Mouse (Mus musculus): ENCODE data around the gene Mccc2. TPM values are rescaled to one million over a fixed set of nuclear protein-coding genes. Genes with fewer than 3 reads are reported as not detected.

The Mccc2 gene
- polyA plus RNA-seq, 2 experiments from 2014 or later: 10.5 to 16.3 TPM

GRCm38 (mm10) chr13:99938606-99939319, 76.7 kb downstream of the Mccc2 start:
- ATAC-seq: no peak

- no peak for ATAC-seq
Measured at GRCm38 (mm10) chr13:99937741-99938140, 77.7 kb downstream of the Mccc2 start.

- no peak for ATAC-seq
Measured at GRCm38 (mm10) chr13:99932406-99932805, 83.0 kb downstream of the Mccc2 start.

GRCm38 (mm10) chr13:99931502-99931901, 83.9 kb downstream of the Mccc2 start:
- no peak for ATAC-seq

- ATAC-seq: no peak
Measured at GRCm38 (mm10) chr13:99926249-99926648, 89.2 kb downstream of the Mccc2 start.

GRCm38 (mm10) chr13:99915632-99916031, 99.8 kb downstream of the Mccc2 start:
- no peak for ATAC-seq

GRCm38 (mm10) chr13:99900965-99901364, 114.5 kb downstream of the Mccc2 start, which contains the start of gene Cartpt:
TSS of gene Cartpt (minus strand) at chr13:99901091.
- no peak for ATAC-seq

- ATAC-seq: no peak
Measured at GRCm38 (mm10) chr13:99900557-99900892, 114.9 kb downstream of the Mccc2 start.

GRCm38 (mm10) chr13:99899670-99900556, 115.5 kb downstream of the Mccc2 start:
- no peak for ATAC-seq

GRCm38 (mm10) chr13:99898816-99899215, 116.6 kb downstream of the Mccc2 start:
- ATAC-seq: no peak

Other genes starting within 250 kb of the Mccc2 start
- not detected for gene Cartpt, start 114.5 kb downstream of the Mccc2 start, polyA plus RNA-seq (2017; shearing (Covaris generic))
- 10 to 100 TPM; 17.5 to 20.3 TPM for gene Bdp1, start 88.4 kb upstream of the Mccc2 start, polyA plus RNA-seq (2017; shearing (Covaris generic))
- gene Serf1, start 92.4 kb upstream of the Mccc2 start, polyA plus RNA-seq (2017; shearing (Covaris generic)): 1 to 10 TPM; 5.4 to 6.7 TPM
- 10 to 100 TPM; 31.8 to 34.7 TPM for gene Smn1, start 109.2 kb upstream of the Mccc2 start, polyA plus RNA-seq (2017; shearing (Covaris generic))
- 1 to 10 TPM; 7.7 to 8.6 TPM for gene Naip2, start 186.5 kb upstream of the Mccc2 start, polyA plus RNA-seq (2017; shearing (Covaris generic))
- gene Naip5, start 230.7 kb upstream of the Mccc2 start, polyA plus RNA-seq (2017; shearing (Covaris generic)): 1 to 10 TPM; 5.7 TPM